ENCODE assay signal across 11 mouse cellular contexts in the genomic region with DNA sequence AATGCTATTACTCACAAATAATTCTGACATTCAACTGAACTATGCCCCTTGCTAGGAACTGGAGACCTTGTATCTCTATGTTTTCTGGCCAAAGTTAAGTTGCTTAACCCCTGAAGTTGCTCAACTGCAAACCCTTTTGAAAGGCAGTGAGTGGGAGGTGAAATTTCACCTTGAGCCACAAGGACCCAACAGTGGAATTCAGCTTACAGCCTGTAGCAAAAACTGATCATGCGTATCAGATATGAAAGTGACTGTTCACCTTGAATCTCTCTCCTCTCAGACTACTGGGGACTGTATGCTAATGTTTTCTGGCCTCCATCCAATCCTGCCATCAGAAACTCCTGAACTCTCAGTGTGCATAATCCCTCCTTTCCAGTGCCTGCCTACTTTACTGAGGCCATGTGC.
DNase-seq lines count a peak whose midpoint lies in the region; ATAC-seq lines count a peak whose summit lies in the region.
"Had no signal": no experiment of that assay in that cellular context is flagged by ENCODE, and none has a peak within 500 bp of the region (broad histone marks: within the 10 kb centered on the region; RNA-seq: fewer than 3 reads in every experiment).

No protein-coding gene starts in this region.

- H3K9me3 ChIP-seq in heart, embryonic 13.5 days, result no peaks in the 10 kb centered on the region
- H3K9me3 ChIP-seq in midbrain, embryonic 14.5 days (ENCODE audit: control insufficient read depth, low read length), result no peaks in the 10 kb centered on the region
- no peaks in the 10 kb centered on the region for H3K9me3 ChIP-seq in midbrain, embryonic 13.5 days
- H3K9me3 ChIP-seq in kidney, embryonic 14.5 days (ENCODE audit: control insufficient read depth, low read length), result no peaks in the 10 kb centered on the region
- no peaks in the 10 kb centered on the region for H3K9me3 ChIP-seq in stomach, embryonic 16.5 days (replicated peaks; ENCODE audit: control insufficient read depth, low read length)
- no peaks in the 10 kb centered on the region for H3K9me3 ChIP-seq in midbrain, embryonic 15.5 days
- H3K9me3 ChIP-seq: hindbrain, embryonic 12.5 days had no signal

- ATAC-seq in heart, embryonic 13.5 days (ENCODE audit: extremely low read depth, insufficient number of reproducible peaks, low FRiP score, low TSS enrichment), result no peak
- no peak for ATAC-seq in midbrain, embryonic 14.5 days (ENCODE audit: low FRiP score, low TSS enrichment)
- no peak for ATAC-seq in midbrain, embryonic 13.5 days
- no peak for ATAC-seq in kidney, embryonic 14.5 days (ENCODE audit: low FRiP score, low TSS enrichment)
- ATAC-seq in stomach, embryonic 16.5 days (ENCODE audit: insufficient read depth, low FRiP score), result peak; percentile 44; the same call in 1 of the 2 replicates
- ATAC-seq in midbrain, embryonic 15.5 days (replicated peaks), result no peak

- H3K27me3 ChIP-seq in heart, embryonic 13.5 days (replicated peaks), result no peaks in the 10 kb centered on the region
- H3K27me3 ChIP-seq in midbrain, embryonic 14.5 days (ENCODE audit: control insufficient read depth, insufficient read depth, low read length), result no peaks in the 10 kb centered on the region
- no peaks in the 10 kb centered on the region for H3K27me3 ChIP-seq in midbrain, embryonic 13.5 days
- no peaks in the 10 kb centered on the region for H3K27me3 ChIP-seq in kidney, embryonic 14.5 days (ENCODE audit: control insufficient read depth, insufficient read depth, low read length)
- H3K27me3 ChIP-seq in stomach, embryonic 16.5 days (ENCODE audit: control insufficient read depth, insufficient read depth, low read length), result no peaks in the 10 kb centered on the region
- H3K27me3 ChIP-seq in midbrain, embryonic 15.5 days (replicated peaks), result no peaks in the 10 kb centered on the region
- H3K27me3 ChIP-seq: hindbrain, embryonic 12.5 days had no signal

- H3K4me2 ChIP-seq in heart, embryonic 13.5 days, result no peak overlapping the region
- no peak overlapping the region for H3K4me2 ChIP-seq in midbrain, embryonic 14.5 days (ENCODE audit: low read length)
- H3K4me2 ChIP-seq in midbrain, embryonic 13.5 days (replicated peaks), result no peak overlapping the region
- H3K4me2 ChIP-seq in kidney, embryonic 14.5 days (replicated peaks; ENCODE audit: low read depth, low read length), result no peak overlapping the region
- no peak overlapping the region for H3K4me2 ChIP-seq in stomach, embryonic 16.5 days (ENCODE audit: low read depth, low read length)
- H3K4me2 ChIP-seq in midbrain, embryonic 15.5 days, result no peak overlapping the region
- H3K4me2 ChIP-seq: hindbrain, embryonic 12.5 days had no signal

- H3K4me3 ChIP-seq in heart, embryonic 13.5 days, result no peak overlapping the region
- H3K4me3 ChIP-seq in midbrain, embryonic 14.5 days (replicated peaks; ENCODE audit: low read depth, low read length), result no peak overlapping the region
- no peak overlapping the region for H3K4me3 ChIP-seq in midbrain, embryonic 13.5 days (replicated peaks)
- H3K4me3 ChIP-seq in kidney, embryonic 14.5 days (ENCODE audit: low read length), result no peak overlapping the region
- no peak overlapping the region for H3K4me3 ChIP-seq in stomach, embryonic 16.5 days (replicated peaks; ENCODE audit: low read length)
- no peak overlapping the region for H3K4me3 ChIP-seq in midbrain, embryonic 15.5 days
- H3K4me3 ChIP-seq: hindbrain, embryonic 12.5 days; left cerebral cortex, adult 2 months had no signal

- H3K4me1 ChIP-seq in heart, embryonic 13.5 days, result peaks cover 58% of the 10 kb centered on the region
- peaks cover 7% of the 10 kb centered on the region for H3K4me1 ChIP-seq in midbrain, embryonic 14.5 days (ENCODE audit: control insufficient read depth, insufficient read depth, low read length)
- H3K4me1 ChIP-seq in midbrain, embryonic 13.5 days (replicated peaks), result peaks cover 12% of the 10 kb centered on the region
- H3K4me1 ChIP-seq in kidney, embryonic 14.5 days (ENCODE audit: control insufficient read depth, insufficient read depth, low read length), result peaks cover 24% of the 10 kb centered on the region
- H3K4me1 ChIP-seq in stomach, embryonic 16.5 days (ENCODE audit: control insufficient read depth, insufficient read depth, low read length), result 0 out of 2 replicates have a peak, but pooled peaks cover 5% of the 10 kb centered on the region
- H3K4me1 ChIP-seq in midbrain, embryonic 15.5 days, result peaks cover 4% of the 10 kb centered on the region; the same call in 1 of the 2 replicates

- DNase-seq in heart, adult 8-10 months (ENCODE audit: low spot score), result no peak
- DNase-seq in midbrain, embryonic 14.5 days, result peak; percentile 35
- DNase-seq in layer of hippocampus, postnatal 10 days (ENCODE audit: low spot score in 2 of 2), result no peak
- DNase-seq: cerebellum, postnatal 36 days had no signal

- WGBS in heart, embryonic 13.5 days, result 60% methylated on average over 1 of the region's 1 CpGs
- WGBS in midbrain, embryonic 14.5 days, result 74% methylated on average over 1 of the region's 1 CpGs
- WGBS in midbrain, embryonic 13.5 days, result 90% methylated on average over 1 of the region's 1 CpGs
- 66% methylated on average over 1 of the region's 1 CpGs for WGBS in kidney, embryonic 14.5 days
- 66% methylated on average over 1 of the region's 1 CpGs for WGBS in stomach, embryonic 16.5 days
- WGBS in midbrain, embryonic 15.5 days, result 79% methylated on average over 1 of the region's 1 CpGs

- peak overlapping the region; percentile 68 for H3K27ac ChIP-seq in heart, embryonic 13.5 days (replicated peaks)
- no peak overlapping the region for H3K27ac ChIP-seq in midbrain, embryonic 14.5 days (replicated peaks; ENCODE audit: low read depth, low read length)
- H3K27ac ChIP-seq in midbrain, embryonic 13.5 days, result no peak overlapping the region
- peak overlapping the region; percentile 51; the same call in 1 of the 2 replicates for H3K27ac ChIP-seq in kidney, embryonic 14.5 days (ENCODE audit: low read depth, low read length)
- no peak overlapping the region; the same call in none of the 2 replicates for H3K27ac ChIP-seq in stomach, embryonic 16.5 days (ENCODE audit: low read length)
- no peak overlapping the region for H3K27ac ChIP-seq in midbrain, embryonic 15.5 days
- H3K27ac ChIP-seq: hindbrain, embryonic 12.5 days; left cerebral cortex, adult 2 months had no signal

- H3K36me3 ChIP-seq in heart, embryonic 13.5 days, result peaks cover 87% of the 10 kb centered on the region
- H3K36me3 ChIP-seq in midbrain, embryonic 14.5 days (ENCODE audit: control insufficient read depth, insufficient read depth, low read length), result peaks cover 14% of the 10 kb centered on the region
- peaks cover 6% of the 10 kb centered on the region; the same call in 1 of the 2 replicates for H3K36me3 ChIP-seq in midbrain, embryonic 13.5 days
- peaks cover 18% of the 10 kb centered on the region; the same call in 1 of the 2 replicates for H3K36me3 ChIP-seq in kidney, embryonic 14.5 days (ENCODE audit: control insufficient read depth, insufficient read depth, low read length)
- H3K36me3 ChIP-seq in stomach, embryonic 16.5 days (ENCODE audit: control insufficient read depth, insufficient read depth, low read length), result no peaks in the 10 kb centered on the region
- peaks cover 6% of the 10 kb centered on the region; the same call in 1 of the 2 replicates for H3K36me3 ChIP-seq in midbrain, embryonic 15.5 days (replicated peaks)
- H3K36me3 ChIP-seq: hindbrain, embryonic 12.5 days had no signal

- H3K9ac ChIP-seq in heart, embryonic 13.5 days, result no peak overlapping the region
- H3K9ac ChIP-seq in midbrain, embryonic 14.5 days (replicated peaks; ENCODE audit: low read length), result no peak overlapping the region
- no peak overlapping the region for H3K9ac ChIP-seq in midbrain, embryonic 13.5 days (replicated peaks)
- no peak overlapping the region for H3K9ac ChIP-seq in kidney, embryonic 14.5 days (ENCODE audit: low read depth, low read length)
- H3K9ac ChIP-seq in stomach, embryonic 16.5 days (ENCODE audit: low read length), result no peak overlapping the region
- H3K9ac ChIP-seq in midbrain, embryonic 15.5 days, result no peak overlapping the region
- H3K9ac ChIP-seq: hindbrain, embryonic 12.5 days had no signal

Comparison
In these comparisons a context has a peak if more than half of its experiments do, and no peak if none do; other contexts are left out.
1. H3K27ac ChIP-seq: peak in heart, embryonic 13.5 days (single experiment) and kidney, embryonic 14.5 days (single experiment); none in midbrain, embryonic 14.5 days (single experiment), midbrain, embryonic 13.5 days (single experiment), stomach, embryonic 16.5 days (single experiment) and midbrain, embryonic 15.5 days (single experiment).